Mouse (Mus musculus): Measurements from ENCODE around the gene Edc3.

GRCm38 (mm10) chr9:57766431-57766830 lies 58.1 kb downstream of the Edc3 start:
- TF ChIP-seq CTCF (IDR thresholded peaks at IDR 0.05; ENCODE audit: insufficient read depth, low read length) (no peak), POLR2A (IDR thresholded peaks at IDR 0.05; ENCODE audit: borderline replicate concordance, extremely low read depth, low read depth, low read length) (no peak)

All from lung, adult 2 months (tissue).